Mouse (Mus musculus) midbrain, embryonic 14.5 days (tissue): ENCODE results near the gene Daam2. TPM values are rescaled to one million over a fixed set of nuclear protein-coding genes. Genes with fewer than 3 reads are reported as not detected.
A peak's percentile ranks its signal among the peaks of the same experiment; 100 is the strongest.

ENCODE experiments used
- ATAC-seq: fragments of 200-750 bp; cut with Nextera tagmentation; 2 replicates; pipeline ENCODE4 v1.8.0; 2017; ENCODE audit warnings: moderate number of reproducible peaks, moderate library complexity; ENCODE audit not compliant: low FRiP score, low TSS enrichment
- DNase-seq: peaks from one replicate; pipeline ENCODE4 v3.0.0-alpha.2; 2015
- H3K27ac ChIP-seq: fragments of 300-500 bp; sonication (generic); replicated peaks from 2 replicates; pipeline ENCODE4 v1.5.1; 2014; ENCODE audit warnings: mild to moderate bottlenecking, low read depth, low read length, moderate library complexity
- H3K27me3 ChIP-seq: fragments of 300-500 bp; sonication (generic); 2 replicates; pipeline ENCODE4 v1.6.1; 2014; ENCODE audit warnings: low read length, control low read depth, mixed read lengths; ENCODE audit not compliant: control insufficient read depth, insufficient read depth
- H3K36me3 ChIP-seq: fragments of 300-500 bp; sonication (generic); 2 replicates; pipeline ENCODE4 v1.6.1; 2014; ENCODE audit warnings: low read length, control low read depth; ENCODE audit not compliant: control insufficient read depth, insufficient read depth
- H3K4me1 ChIP-seq: fragments of 300-500 bp; sonication (generic); 2 replicates; pipeline ENCODE4 v1.6.1; 2014; ENCODE audit warnings: mild to moderate bottlenecking, antibody characterized with exemption, low read length, control low read depth; ENCODE audit not compliant: control insufficient read depth, insufficient read depth
- H3K4me2 ChIP-seq: fragments of 300-500 bp; sonication (generic); 2 replicates; pipeline ENCODE4 v1.6.1; 2014; ENCODE audit warnings: mild to moderate bottlenecking, low read length, moderate library complexity
- H3K4me3 ChIP-seq: fragments of 300-500 bp; sonication (generic); replicated peaks from 2 replicates; pipeline ENCODE4 v1.5.1; 2014; ENCODE audit warnings: low read depth, low read length
- H3K9ac ChIP-seq: fragments of 300-500 bp; sonication (generic); replicated peaks from 2 replicates; pipeline ENCODE4 v1.6.1; 2014; ENCODE audit warnings: mild to moderate bottlenecking, low read length, moderate library complexity
- H3K9me3 ChIP-seq: fragments of 300-500 bp; sonication (generic); 2 replicates; pipeline ENCODE4 v1.6.1; 2016; ENCODE audit warnings: low read length, control low read depth, mixed read lengths; ENCODE audit not compliant: control insufficient read depth
- WGBS: fragments of 180-500 bp; shearing (Covaris S2); extraction: QIAGEN DNeasy Blood & Tissue Kit; methylation state at CpG from one replicate; pipeline ENCODE4 v1.1.7; 2014; 5-methylcytosine and 5-hydroxymethylcytosine counted together
- polyA plus RNA-seq: library from polyadenylated mRNA; unstranded; fragments of >200 nt; fragmentation: Nextera tagmentation; extraction: Ambion mirVana; gene quantifications from 2 replicates; pipeline ENCODE4 v1.2.1, GENCODE M21; 2014

The Daam2 gene
- 1.8 and 2.1 TPM in 2 replicates for polyA plus RNA-seq

GRCm38 (mm10) chr17:49563830-49564470 lies at the start of gene Daam2:
Gene Daam2 (minus strand): TSS chr17:49564343.
- peak within 1 kb of the TSS; percentile 42 for H3K9ac ChIP-seq
- DNase-seq (peak; percentile 79), ATAC-seq (peak; percentile 79)
- WGBS, result 4% methylated on average over 38 of the region's 38 CpGs
- H3K27ac ChIP-seq, result no peak within 1 kb of the TSS
- H3K4me1 ChIP-seq, result peaks cover 10% of the 10 kb centered on the region; the same call in 1 of the 2 replicates
- H3K4me2 ChIP-seq, result peak within 1 kb of the TSS; percentile 80
- no peaks in the 10 kb centered on the region for H3K36me3 ChIP-seq
- peak within 1 kb of the TSS; percentile 37 for H3K4me3 ChIP-seq
- no peaks in the 10 kb centered on the region for H3K9me3 ChIP-seq
- H3K27me3 ChIP-seq, result peaks cover 6% of the 10 kb centered on the region; the same call in 1 of the 2 replicates

DNA sequence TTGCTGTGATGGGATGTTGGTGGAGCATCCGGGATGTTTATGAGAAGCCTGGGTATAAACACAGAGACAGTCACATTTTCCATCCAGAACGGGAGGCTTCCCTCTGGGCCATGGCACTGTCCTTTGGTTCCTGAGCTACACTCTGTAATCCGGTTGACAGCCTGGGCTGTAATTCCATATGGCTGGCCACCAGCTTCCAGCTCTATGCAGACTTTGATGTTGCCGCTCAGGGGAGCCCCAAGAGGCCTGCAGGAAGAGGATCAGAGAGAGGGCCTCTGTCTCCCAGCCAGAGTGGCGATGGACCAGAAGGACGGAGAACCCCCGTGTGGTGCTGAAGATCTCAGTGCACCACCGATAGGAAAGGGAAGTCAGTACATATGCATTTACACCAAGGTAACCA lies 46.2 kb upstream of the Daam2 start:
- DNase-seq, result peak; percentile 15
- Histone ChIP-seq H3K27me3 (no peaks in the 10 kb centered on the region), H3K4me2 (no peak overlapping the region), H3K27ac (no peak overlapping the region), H3K4me3 (no peak overlapping the region), H3K9ac (no peak overlapping the region), H3K36me3 (no peaks in the 10 kb centered on the region), H3K9me3 (no peaks in the 10 kb centered on the region), H3K4me1 (peaks cover under 1% of the 10 kb centered on the region; the same call in 1 of the 2 replicates)
- ATAC-seq, result no peak
- 65% methylated on average over 8 of the region's 8 CpGs for WGBS

DNA sequence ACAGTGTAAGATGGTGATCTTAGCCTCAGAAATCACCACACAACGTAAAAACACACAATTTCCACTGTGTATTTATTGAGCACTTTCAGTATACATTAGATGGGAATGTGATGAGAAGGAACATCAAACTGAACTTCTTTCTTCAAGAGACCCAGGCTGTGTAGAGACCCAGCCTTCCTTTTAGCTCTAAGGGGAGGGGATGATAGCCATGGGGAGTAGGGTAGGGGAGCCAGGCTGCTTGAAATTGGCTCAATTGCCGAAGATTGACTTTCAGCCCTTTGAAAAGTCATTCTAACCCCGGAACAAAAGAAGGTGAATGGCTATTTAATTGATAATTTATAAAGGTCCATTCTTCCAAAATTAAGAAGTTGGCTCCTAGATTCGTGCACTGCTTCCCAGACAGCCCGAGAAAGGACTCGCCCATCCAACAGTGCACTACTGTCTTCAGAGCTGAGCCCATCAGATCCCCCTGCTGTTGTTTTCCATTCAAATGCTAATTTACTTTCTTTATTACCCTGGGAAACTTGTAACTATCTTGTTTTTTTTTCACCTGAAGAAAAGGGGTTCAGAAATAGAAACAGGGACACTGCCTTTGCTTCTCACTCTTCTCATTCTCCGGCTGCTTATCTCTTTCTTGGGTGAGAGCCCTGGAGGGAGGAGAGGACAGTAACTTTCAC lies 43.3 kb upstream of the Daam2 start:
- Histone ChIP-seq H3K36me3 (no peaks in the 10 kb centered on the region), H3K9me3 (no peaks in the 10 kb centered on the region), H3K4me3 (no peak overlapping the region), H3K27ac (no peak overlapping the region), H3K4me1 (no peaks in the 10 kb centered on the region), H3K27me3 (no peaks in the 10 kb centered on the region), H3K9ac (no peak overlapping the region), H3K4me2 (no peak overlapping the region)
- DNase-seq (peak; percentile 6), ATAC-seq (no peak)
- WGBS, result 19% methylated on average over 7 of the region's 7 CpGs

DNA sequence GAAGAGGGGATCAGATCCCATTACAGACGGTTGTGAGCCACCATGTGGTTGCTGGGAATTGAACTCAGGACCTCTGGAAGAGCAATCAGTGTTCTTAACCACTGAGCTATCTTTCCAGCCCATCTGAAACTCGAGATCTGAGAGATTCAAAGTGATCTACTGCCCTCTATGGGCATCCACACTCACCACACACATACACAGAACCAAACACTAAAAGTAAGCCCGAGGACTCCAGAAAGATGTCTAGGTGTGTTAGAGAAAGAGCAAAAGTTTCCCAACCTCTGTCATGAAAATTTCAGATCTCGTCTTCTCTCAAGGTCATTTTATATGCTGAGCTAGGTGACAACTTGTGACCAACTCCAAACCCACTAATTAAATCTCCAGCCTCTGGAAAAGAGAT lies 41.3 kb upstream of the Daam2 start:
- H3K27ac ChIP-seq, result no peak overlapping the region
- H3K4me3 ChIP-seq, result no peak overlapping the region
- no peaks in the 10 kb centered on the region for H3K36me3 ChIP-seq
- no peaks in the 10 kb centered on the region for H3K27me3 ChIP-seq
- H3K9ac ChIP-seq, result no peak overlapping the region
- no peaks in the 10 kb centered on the region for H3K4me1 ChIP-seq
- 75% methylated on average over 4 of the region's 4 CpGs for WGBS
- H3K4me2 ChIP-seq, result no peak overlapping the region
- DNase-seq, result no peak
- no peaks in the 10 kb centered on the region for H3K9me3 ChIP-seq
- ATAC-seq, result no peak

DNA sequence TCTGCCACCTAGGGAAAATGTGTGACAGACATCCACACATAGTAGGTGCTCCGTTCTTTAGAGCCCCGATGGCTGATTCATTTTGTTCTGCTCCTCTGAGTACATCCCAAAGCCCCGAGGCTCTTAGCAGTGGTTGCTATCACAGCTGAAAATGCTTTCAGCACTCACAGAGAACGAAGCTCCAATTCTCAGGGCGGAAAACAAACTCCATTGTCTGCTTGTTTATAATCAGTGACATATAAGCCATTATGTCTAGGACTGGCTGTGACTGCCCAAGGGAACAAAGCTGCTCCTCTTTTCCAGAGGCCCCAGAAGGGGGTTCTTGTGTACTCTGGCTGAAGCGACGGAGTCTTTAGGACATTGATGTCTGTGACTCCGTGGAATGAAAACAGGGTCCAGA lies 25.9 kb upstream of the Daam2 start:
- WGBS, result 46% methylated on average over 8 of the region's 8 CpGs

DNA sequence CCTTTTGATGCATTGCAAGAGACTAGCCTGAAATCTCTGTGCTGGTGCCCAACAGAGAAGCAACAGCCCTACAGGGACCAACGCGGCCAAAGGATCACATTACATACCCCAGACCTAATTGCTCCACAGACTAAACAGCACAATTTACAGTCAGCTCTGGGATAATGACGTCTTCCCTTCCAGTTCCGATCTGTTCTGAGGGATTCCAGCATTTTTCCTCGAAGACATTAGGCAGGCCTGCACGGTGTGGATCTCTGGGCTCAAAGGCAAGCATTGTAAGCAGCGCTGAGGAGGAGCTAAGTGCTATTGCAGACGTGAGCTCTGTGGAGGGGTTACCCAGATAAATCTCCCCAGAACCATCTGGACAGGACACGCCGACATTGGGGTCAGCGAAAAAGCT lies 18.3 kb upstream of the Daam2 start:
- Histone ChIP-seq H3K4me2 (no peak overlapping the region), H3K27me3 (no peaks in the 10 kb centered on the region), H3K9ac (no peak overlapping the region), H3K36me3 (no peaks in the 10 kb centered on the region), H3K27ac (no peak overlapping the region), H3K9me3 (no peaks in the 10 kb centered on the region), H3K4me1 (no peaks in the 10 kb centered on the region), H3K4me3 (no peak overlapping the region)
- DNase-seq, result no peak
- 77% methylated on average over 11 of the region's 11 CpGs for WGBS
- ATAC-seq, result no peak

More for the DNA sequence above, 25.9 kb upstream of the Daam2 start:
- Histone ChIP-seq H3K27ac (no peak overlapping the region), H3K4me1 (no peaks in the 10 kb centered on the region), H3K4me3 (no peak overlapping the region), H3K9ac (no peak overlapping the region), H3K27me3 (no peaks in the 10 kb centered on the region), H3K4me2 (no peak overlapping the region), H3K36me3 (no peaks in the 10 kb centered on the region), H3K9me3 (no peaks in the 10 kb centered on the region)
- peak; percentile 22 for DNase-seq
- ATAC-seq, result no peak

DNA sequence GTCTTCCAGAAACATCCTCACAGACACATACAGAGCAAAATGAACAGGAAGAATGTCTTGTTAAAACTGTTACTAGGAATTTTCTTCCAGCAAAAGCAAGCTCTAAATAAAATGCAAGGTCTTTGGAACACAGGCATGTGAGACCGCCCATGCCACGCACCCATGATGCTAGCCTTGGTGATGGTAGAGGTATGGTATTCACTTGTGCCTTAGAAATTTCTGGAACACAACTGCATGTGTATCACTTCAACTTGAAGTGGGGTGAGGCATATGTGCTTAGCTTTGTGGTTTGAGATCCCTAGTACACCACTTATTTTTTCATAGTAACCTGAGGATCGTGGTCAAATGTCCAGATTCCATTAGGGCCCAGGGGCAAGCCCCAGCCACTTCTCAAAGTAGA lies 13.2 kb upstream of the Daam2 start:
- Histone ChIP-seq H3K4me1 (no peaks in the 10 kb centered on the region), H3K4me3 (no peak overlapping the region), H3K27ac (no peak overlapping the region), H3K36me3 (no peaks in the 10 kb centered on the region), H3K27me3 (no peaks in the 10 kb centered on the region), H3K9me3 (no peaks in the 10 kb centered on the region; the same call in 1 of the 2 replicates), H3K9ac (no peak overlapping the region), H3K4me2 (no peak overlapping the region)
- ATAC-seq, result no peak
- no peak for DNase-seq
- WGBS, result 96% methylated on average over 3 of the region's 3 CpGs

DNA sequence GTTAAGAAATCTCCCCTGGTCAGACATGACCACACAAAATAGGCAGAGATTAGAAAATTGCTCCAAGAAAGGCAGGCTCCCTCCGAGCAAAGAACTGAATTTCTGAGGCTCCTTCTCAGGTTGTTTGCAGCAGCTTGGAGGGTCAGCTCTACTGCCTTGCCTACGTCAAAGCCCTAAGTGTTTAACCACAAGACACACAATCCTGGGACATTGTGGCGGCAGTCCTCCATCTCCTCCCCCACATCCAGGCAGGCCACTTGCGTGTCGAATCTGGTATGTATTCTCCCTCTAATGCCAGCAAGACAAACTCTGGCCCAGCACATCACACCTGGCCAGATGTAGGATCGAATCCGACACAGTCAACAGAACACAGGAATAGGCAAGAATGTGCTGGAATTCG lies 4.6 kb upstream of the Daam2 start:
- no peak for ATAC-seq
- H3K4me3 ChIP-seq, result no peak overlapping the region
- H3K4me2 ChIP-seq, result no peak overlapping the region
- H3K36me3 ChIP-seq, result no peaks in the 10 kb centered on the region
- no peak for DNase-seq
- no peak overlapping the region for H3K27ac ChIP-seq
- WGBS, result 79% methylated on average over 8 of the region's 8 CpGs
- H3K4me1 ChIP-seq, result peaks cover 6% of the 10 kb centered on the region; the same call in 1 of the 2 replicates
- no peak overlapping the region for H3K9ac ChIP-seq
- no peaks in the 10 kb centered on the region for H3K27me3 ChIP-seq
- no peaks in the 10 kb centered on the region for H3K9me3 ChIP-seq

DNA sequence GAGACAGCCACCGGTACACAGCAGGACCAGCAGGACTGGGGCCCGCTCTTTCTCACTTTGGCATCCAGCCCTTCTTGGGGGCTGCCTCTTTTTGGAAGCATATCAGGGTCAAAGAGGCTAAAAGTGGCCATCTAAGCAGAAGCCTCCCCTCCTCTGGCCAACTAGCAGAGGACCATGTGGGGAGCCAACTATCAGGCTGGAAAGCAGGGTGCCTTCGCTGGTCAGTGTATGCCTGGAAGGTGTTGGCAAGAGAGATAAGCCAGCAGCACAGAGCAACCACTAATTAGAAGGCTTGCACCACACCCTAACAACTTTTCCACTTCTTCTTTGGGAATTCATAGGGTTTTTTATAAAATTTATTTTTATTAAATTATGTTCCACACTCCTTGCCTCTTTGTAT lies 346 bp upstream of the Daam2 start:
- Histone ChIP-seq H3K27ac (no peak overlapping the region), H3K9me3 (no peaks in the 10 kb centered on the region), H3K4me1 (peaks cover 10% of the 10 kb centered on the region; the same call in 1 of the 2 replicates), H3K4me2 (peak overlapping the region; percentile 80), H3K9ac (peak overlapping the region; percentile 42; the same call in 1 of the 2 replicates), H3K27me3 (peaks cover 6% of the 10 kb centered on the region; the same call in 1 of the 2 replicates), H3K4me3 (peak overlapping the region; percentile 37), H3K36me3 (no peaks in the 10 kb centered on the region)
- ATAC-seq (peak; percentile 14; the same call in 1 of the 2 replicates), DNase-seq (no peak)
- 38% methylated on average over 3 of the region's 3 CpGs for WGBS
